Mouse (Mus musculus) embryo, embryonic 11.5 days (tissue): Measurements from ENCODE around the gene Trh.
A peak's percentile ranks its signal among the peaks of the same experiment; 100 is the strongest.

Experiments used
- DNase-seq: peaks from one replicate; pipeline ENCODE4 v3.0.0-alpha.2; 2012; ENCODE audit warnings: low read depth, low spot score

The Trh gene

GRCm38 (mm10) chr6:92244591-92244990 lies at the start of gene Trh:
Gene Trh, minus strand, starts transcription at chr6:92244650.
- DNase-seq: peak; percentile 3

- no peak for DNase-seq
Observed at GRCm38 (mm10) chr6:92290826-92291225, 46.4 kb upstream of the Trh start.

GRCm38 (mm10) chr6:92286889-92287288 lies 42.4 kb upstream of the Trh start:
- no peak for DNase-seq

GRCm38 (mm10) chr6:92286258-92286888 lies 41.9 kb upstream of the Trh start:
- DNase-seq: peak; percentile 50

- no peak for DNase-seq
Observed at GRCm38 (mm10) chr6:92285559-92285958, 41.1 kb upstream of the Trh start.

GRCm38 (mm10) chr6:92277179-92277578 lies 32.7 kb upstream of the Trh start:
- no peak for DNase-seq

GRCm38 (mm10) chr6:92273652-92274322 lies 29.3 kb upstream of the Trh start:
- DNase-seq: no peak

GRCm38 (mm10) chr6:92272601-92273000 lies 28.2 kb upstream of the Trh start:
- DNase-seq: no peak

- peak; percentile 63 for DNase-seq
Observed at GRCm38 (mm10) chr6:92269019-92269418, 24.6 kb upstream of the Trh start.

GRCm38 (mm10) chr6:92268001-92268400 lies 23.6 kb upstream of the Trh start:
- DNase-seq: no peak

- no peak for DNase-seq
Observed at GRCm38 (mm10) chr6:92261162-92261843, 16.9 kb upstream of the Trh start.

GRCm38 (mm10) chr6:92255346-92255745 lies 10.9 kb upstream of the Trh start:
- DNase-seq: no peak

GRCm38 (mm10) chr6:92253253-92253870 lies 8.9 kb upstream of the Trh start:
- DNase-seq: no peak

- DNase-seq: no peak
Observed at GRCm38 (mm10) chr6:92247215-92247919, 2.9 kb upstream of the Trh start.

GRCm38 (mm10) chr6:92246335-92246734 lies 1.9 kb upstream of the Trh start:
- no peak for DNase-seq

- DNase-seq: peak; percentile 5
Observed at GRCm38 (mm10) chr6:92241178-92241906, 3.1 kb downstream of the Trh start.

GRCm38 (mm10) chr6:92235036-92235435 lies 9.4 kb downstream of the Trh start:
- DNase-seq: no peak

- DNase-seq: no peak
Observed at GRCm38 (mm10) chr6:92231762-92232161, 12.7 kb downstream of the Trh start.

- DNase-seq: no peak
Observed at GRCm38 (mm10) chr6:92231356-92231755, 13.1 kb downstream of the Trh start.

- no peak for DNase-seq
Observed at GRCm38 (mm10) chr6:92229586-92229985, 14.9 kb downstream of the Trh start.

GRCm38 (mm10) chr6:92229103-92229502 lies 15.3 kb downstream of the Trh start:
- no peak for DNase-seq
